Mouse (Mus musculus) skeletal muscle tissue, postnatal 0 days (tissue): Measurements from ENCODE around the gene Pianp. TPM values are rescaled to one million over a fixed set of nuclear protein-coding genes. Genes with fewer than 3 reads are reported as not detected.

Source experiments
- polyA plus RNA-seq: library from polyadenylated mRNA; unstranded; fragments of >200 nt; fragmentation: Nextera tagmentation; extraction: Ambion mirVana; gene quantifications from 2 replicates; pipeline ENCODE4 v1.2.1, GENCODE M21; 2015

The Pianp gene
- 0.21 and 0.58 TPM in 2 replicates for polyA plus RNA-seq

GRCm38 (mm10) chr6:124996551-124997501 is at the start of gene Pianp:
Gene Pianp, plus strand, starts transcription at chr6:124996694.

GRCm38 (mm10) chr6:124965088-124965719 is 31.3 kb upstream of the Pianp start, which contains the start of gene Cops7a:
Gene Cops7a, minus strand, starts transcription at chr6:124965538.

GRCm38 (mm10) chr6:125009129-125009180 is 12.5 kb downstream of the Pianp start, which contains the start of gene Zfp384:
Gene Zfp384, plus strand, starts transcription at chr6:125009145.

GRCm38 (mm10) chr6:125039533-125040153 is 43.1 kb downstream of the Pianp start, which contains the start of gene Ing4:
Gene Ing4, plus strand, starts transcription at chr6:125039760.

GRCm38 (mm10) chr6:125049678-125050077 is 53.2 kb downstream of the Pianp start, which contains the start of gene Acrbp:
Gene Acrbp, plus strand, starts transcription at chr6:125049689.

Other genes starting within 250 kb of the Pianp start
- gene Gm45234, start 240.7 kb upstream of the Pianp start, polyA plus RNA-seq, result not detected in 2 replicates
- gene Atn1, start 240.2 kb upstream of the Pianp start, polyA plus RNA-seq, result 6.9 TPM in 2 replicates
- 2.5 and 3.6 TPM in 2 replicates for gene Eno2, start 227.0 kb upstream of the Pianp start, polyA plus RNA-seq
- gene Lrrc23, start 217.0 kb upstream of the Pianp start, polyA plus RNA-seq, result 0.21 TPM in 1 of 2 replicates, not detected in the other
- gene Spsb2, start 188.0 kb upstream of the Pianp start, polyA plus RNA-seq, result 18.9 and 21.0 TPM in 2 replicates
- 2,607 and 2,784 TPM in 2 replicates for gene Tpi1, start 182.4 kb upstream of the Pianp start, polyA plus RNA-seq
- gene Usp5, start 167.2 kb upstream of the Pianp start, polyA plus RNA-seq, result 54.6 and 59.3 TPM in 2 replicates
- 38.3 and 39.3 TPM in 2 replicates for gene Cdca3, start 167.1 kb upstream of the Pianp start, polyA plus RNA-seq
- gene Gnb3, start 156.4 kb upstream of the Pianp start, polyA plus RNA-seq, result 5.0 and 6.0 TPM in 2 replicates
- gene P3h3, start 138.9 kb upstream of the Pianp start, polyA plus RNA-seq, result 13.6 and 16.0 TPM in 2 replicates
- gene Gpr162, start 132.7 kb upstream of the Pianp start, polyA plus RNA-seq, result 0.35 and 0.68 TPM in 2 replicates
- gene Cd4, start 108.5 kb upstream of the Pianp start, polyA plus RNA-seq, result 0.40 and 0.52 TPM in 2 replicates
- gene Lag3, start 85.0 kb upstream of the Pianp start, polyA plus RNA-seq, result 0.87 and 1.0 TPM in 2 replicates
- 182 and 227 TPM in 2 replicates for gene Ptms, start 76.6 kb upstream of the Pianp start, polyA plus RNA-seq
- gene Mlf2, start 65.3 kb upstream of the Pianp start, polyA plus RNA-seq, result 275 and 312 TPM in 2 replicates
- gene Cops7a, start 31.2 kb upstream of the Pianp start, polyA plus RNA-seq, result 106 and 117 TPM in 2 replicates
- 5.5 and 7.5 TPM in 2 replicates for gene Zfp384, start 12.5 kb downstream of the Pianp start, polyA plus RNA-seq
- 56.2 and 64.5 TPM in 2 replicates for gene Ing4, start 43.1 kb downstream of the Pianp start, polyA plus RNA-seq
- gene Acrbp, start 53.0 kb downstream of the Pianp start, polyA plus RNA-seq, result 2.7 and 3.3 TPM in 2 replicates
- gene Lpar5, start 71.2 kb downstream of the Pianp start, polyA plus RNA-seq, result 0.23 and 0.78 TPM in 2 replicates
- 37.2 and 42.4 TPM in 2 replicates for gene Chd4, start 99.3 kb downstream of the Pianp start, polyA plus RNA-seq
- gene Nop2, start 135.2 kb downstream of the Pianp start, polyA plus RNA-seq, result 28.0 and 28.3 TPM in 2 replicates
- gene Iffo1, start 148.5 kb downstream of the Pianp start, polyA plus RNA-seq, result 79.7 and 90.1 TPM in 2 replicates
- gene Gapdh, start 169.8 kb downstream of the Pianp start, polyA plus RNA-seq, result 6,738 and 7,144 TPM in 2 replicates
- 23.9 and 24.4 TPM in 2 replicates for gene Ncapd2, start 195.0 kb downstream of the Pianp start, polyA plus RNA-seq
- gene Mrpl51, start 195.1 kb downstream of the Pianp start, polyA plus RNA-seq, result 437 and 459 TPM in 2 replicates
- gene Vamp1, start 218.9 kb downstream of the Pianp start, polyA plus RNA-seq, result 4.6 and 5.5 TPM in 2 replicates
- 3.9 and 5.1 TPM in 2 replicates for gene Tapbpl, start 235.2 kb downstream of the Pianp start, polyA plus RNA-seq
- 3.2 and 5.3 TPM in 2 replicates for gene Cd27, start 240.3 kb downstream of the Pianp start, polyA plus RNA-seq